Mouse (Mus musculus): Measurements from ENCODE around the gene Ino80.
A peak's percentile ranks its signal among the peaks of the same experiment; 100 is the strongest.

Ino80 gene

DNA sequence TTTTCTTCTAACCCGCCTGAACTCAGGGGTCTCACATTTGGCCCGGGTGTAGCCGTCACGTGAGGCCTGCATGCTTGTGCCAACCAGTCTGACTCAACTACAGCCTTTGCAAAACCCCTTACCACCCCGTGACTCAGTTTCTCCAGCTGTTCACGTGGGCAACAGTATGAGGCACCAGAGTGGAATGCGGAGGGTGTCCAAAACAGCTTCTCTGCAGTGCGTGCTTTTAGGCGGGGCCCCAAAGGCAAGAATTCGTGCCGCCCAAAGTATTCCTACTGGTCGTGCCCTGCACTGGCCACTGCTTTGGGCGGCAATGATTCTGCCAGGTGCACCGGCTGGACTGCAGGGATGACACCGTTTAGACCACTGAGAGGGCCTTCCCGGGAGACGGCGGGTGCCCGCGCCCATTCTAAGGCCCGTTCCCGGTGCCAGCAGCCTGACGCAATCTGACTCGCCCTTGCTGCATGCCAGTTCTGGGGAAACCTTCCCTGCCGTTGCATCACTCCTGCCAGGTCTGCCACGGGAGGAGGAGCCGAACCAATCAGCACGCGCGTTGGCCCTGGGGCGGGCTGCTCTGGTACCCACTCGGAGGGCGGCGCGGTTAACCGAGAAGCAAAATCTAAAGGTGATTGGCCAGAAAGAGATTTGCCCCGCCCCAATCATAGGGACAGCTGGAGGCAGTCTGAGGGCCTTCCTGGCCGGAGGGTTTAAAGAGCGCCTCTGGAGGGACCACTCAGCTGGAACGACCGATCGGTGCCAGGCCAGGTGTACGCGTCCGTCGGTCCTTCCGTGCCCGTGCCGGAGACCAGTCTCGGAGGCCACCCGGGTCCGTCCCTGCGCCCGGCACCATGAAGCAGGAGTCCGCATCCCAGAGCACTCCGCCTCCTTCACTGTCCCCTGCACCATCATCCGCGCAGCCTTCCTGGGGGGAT is 126.7 kb downstream of the Ino80 start, which contains the start of gene Chac1:
TSS of gene Chac1 (plus strand) at position 675 of the 932 bp plus-strand sequence.
- peak; percentile 86 for DNase-seq

DNA sequence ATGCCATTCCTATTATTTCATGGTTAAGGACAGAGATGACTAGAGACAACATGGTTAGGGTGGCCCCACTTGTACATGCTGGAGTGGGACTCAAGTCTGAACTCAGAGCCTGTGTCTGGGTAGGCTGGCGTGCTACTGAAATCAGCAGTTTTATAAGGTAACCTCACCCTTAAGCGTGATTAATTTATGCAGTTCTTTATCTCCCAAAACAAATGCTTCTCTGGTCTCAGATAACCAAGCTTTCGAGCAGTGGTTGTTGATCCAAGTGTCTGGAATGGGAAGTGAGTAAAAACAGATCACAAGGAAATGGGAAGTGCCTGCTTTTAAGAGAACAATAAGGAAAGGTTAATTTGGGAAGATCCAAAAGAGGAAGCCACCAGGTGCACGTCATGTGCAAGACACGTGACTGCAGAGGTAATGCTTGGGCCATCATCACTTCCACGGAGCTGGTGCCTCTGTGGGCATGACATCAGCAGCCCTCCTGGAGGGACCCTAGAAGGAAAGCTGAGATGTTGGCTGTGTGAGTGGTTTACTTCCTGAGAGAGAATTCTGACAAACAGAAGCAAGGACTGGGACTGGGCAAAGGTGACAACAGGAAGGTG is 132.8 kb downstream of the Ino80 start:
- no peak for DNase-seq

GRCm38 (mm10) chr2:119337425-119338265 is 139.8 kb downstream of the Ino80 start:
- DNase-seq = peak; percentile 95

GRCm38 (mm10) chr2:119336470-119336869 is 141.0 kb downstream of the Ino80 start:
- DNase-seq = peak; percentile 69

DNA sequence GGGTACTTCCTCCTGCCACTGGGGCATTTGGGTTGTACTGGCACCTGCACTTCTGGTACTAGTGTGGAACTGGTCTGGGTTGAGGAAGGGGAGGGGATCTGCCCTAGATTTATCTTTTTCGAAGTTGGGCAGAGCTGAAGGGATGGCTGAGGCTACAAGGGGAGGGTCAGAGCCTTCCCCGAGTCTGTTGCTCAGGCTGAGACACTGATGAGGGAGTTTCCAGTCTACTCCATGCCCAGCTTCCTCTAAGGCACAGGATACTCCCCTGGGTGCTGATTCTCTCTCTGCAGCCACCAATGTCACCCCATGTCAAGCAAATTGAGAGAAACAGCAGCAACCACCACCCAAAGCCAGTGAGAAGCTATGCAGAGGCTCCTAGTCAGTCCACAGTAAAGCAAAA is 141.5 kb downstream of the Ino80 start:
- DNase-seq = no peak

DNA sequence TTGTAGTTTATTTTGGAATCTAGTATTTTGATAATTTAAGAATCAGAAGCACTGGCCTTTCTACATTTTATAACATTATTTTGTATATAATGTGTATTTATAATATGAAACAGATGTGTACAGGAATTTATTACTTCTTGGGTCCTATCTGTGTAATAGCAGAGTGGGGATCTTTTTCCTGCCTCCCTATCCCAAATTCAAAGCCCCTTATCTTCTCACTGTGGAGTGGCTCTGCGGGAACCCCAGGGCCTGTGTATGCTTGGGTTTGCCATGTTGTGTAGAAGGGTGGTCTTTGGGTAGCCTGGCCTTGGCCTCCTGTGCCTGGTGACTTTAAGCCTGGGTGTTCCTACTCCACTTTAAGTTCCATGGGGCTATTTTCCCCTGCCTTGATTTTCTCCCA is 142.0 kb downstream of the Ino80 start:
- no peak for DNase-seq

DNA sequence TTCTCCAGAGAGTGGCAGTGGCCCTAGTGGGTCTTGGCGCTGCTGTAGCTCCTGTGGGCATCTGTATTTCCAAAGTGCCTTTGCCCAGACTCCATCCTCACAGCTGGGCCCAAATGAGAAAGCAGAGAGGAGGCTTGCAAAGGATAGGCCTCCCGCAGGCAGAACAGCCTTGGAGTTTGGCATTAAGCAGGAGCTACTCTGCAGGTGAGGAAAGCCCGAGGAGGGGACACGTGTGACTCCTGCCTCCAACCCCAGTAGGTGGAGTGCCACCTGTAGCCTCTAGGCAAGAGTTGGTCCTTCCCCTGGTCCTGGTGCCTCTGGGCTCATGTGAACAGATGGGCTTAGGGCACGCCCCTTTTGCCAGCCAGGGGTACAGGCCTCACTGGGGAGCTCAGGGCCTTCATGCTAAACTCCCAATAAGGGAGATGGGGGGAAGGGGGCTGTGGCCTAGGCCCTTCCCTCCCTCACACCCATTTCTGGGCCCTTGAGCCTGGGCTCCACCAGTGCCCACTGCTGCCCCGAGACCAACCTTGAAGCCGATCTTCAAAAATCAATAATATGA is 142.4 kb downstream of the Ino80 start:
- no peak for DNase-seq

GRCm38 (mm10) chr2:119334135-119334534 is 143.4 kb downstream of the Ino80 start:
- DNase-seq = no peak

DNA sequence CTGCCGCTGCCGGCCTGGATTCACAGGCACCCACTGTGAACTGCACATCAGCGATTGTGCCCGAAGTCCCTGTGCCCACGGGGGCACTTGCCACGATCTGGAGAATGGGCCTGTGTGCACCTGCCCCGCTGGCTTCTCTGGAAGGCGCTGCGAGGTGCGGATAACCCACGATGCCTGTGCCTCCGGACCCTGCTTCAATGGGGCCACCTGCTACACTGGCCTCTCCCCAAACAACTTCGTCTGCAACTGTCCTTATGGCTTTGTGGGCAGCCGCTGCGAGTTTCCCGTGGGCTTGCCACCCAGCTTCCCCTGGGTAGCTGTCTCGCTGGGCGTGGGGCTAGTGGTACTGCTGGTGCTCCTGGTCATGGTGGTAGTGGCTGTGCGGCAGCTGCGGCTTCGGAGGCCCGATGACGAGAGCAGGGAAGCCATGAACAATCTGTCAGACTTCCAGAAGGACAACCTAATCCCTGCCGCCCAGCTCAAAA is 145.3 kb downstream of the Ino80 start:
- no peak for DNase-seq

DNA sequence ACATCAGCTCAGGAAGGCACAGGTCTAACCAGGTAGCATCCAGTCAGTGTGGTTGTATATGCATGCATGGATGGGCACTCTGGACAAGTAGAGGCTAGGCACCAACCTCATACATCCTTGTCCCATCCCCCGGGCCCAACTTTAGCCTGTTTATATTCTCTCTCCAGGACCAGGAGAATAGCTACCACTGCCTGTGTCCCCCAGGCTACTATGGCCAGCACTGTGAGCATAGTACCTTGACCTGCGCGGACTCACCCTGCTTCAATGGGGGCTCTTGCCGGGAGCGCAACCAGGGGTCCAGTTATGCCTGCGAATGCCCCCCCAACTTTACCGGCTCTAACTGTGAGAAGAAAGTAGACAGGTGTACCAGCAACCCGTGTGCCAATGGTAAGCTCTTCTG is 146.7 kb downstream of the Ino80 start:
- DNase-seq = no peak

DNA sequence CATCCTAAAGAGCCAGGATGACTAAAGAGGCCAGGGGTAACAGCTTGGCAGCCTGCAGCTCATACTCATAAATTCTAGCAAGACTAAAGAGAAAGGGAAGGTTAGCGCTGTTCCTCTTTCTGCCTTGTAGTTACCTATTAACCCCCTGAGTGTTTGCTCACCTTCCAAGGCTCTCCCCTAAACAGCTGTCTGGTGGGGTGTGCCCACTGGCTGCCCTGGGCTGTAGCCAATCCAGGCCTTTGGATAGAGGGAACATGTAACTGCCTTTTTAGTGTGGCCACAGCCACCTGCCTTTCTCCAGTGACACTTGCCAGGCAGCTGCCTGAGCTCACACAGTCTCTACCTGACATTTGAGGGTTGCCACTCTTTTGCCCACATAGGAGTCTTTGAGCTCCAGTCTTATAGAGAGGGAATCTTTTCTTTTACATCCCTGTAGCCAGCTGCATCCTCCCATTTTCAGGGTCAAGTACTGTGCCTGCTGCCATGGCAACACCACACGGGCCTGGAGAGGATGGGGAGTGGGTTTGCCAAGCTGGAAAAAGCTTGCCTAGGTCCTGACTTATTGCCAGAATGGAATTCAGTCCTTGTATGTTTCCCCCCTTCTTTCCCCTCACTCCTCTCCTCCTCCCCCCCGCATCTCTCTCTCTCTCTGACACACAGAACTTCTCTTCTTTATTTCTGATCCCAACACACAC is 148.2 kb downstream of the Ino80 start:
- no peak for DNase-seq

DNA sequence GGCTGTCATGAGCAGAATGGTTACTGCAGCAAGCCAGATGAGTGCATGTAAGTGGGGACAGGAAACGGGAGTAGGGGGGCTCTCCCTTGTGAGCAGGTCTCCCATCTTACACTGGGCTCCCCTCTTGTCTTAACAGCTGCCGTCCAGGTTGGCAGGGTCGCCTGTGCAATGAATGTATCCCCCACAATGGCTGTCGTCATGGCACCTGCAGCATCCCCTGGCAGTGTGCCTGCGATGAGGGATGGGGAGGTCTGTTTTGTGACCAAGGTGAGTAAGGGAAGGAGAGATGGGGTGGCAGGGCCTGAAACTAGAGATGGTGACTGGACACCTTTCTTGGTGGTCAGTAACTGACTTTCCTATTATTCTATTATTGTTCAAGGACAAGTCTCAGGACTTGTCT is 148.9 kb downstream of the Ino80 start:
- no peak for DNase-seq

- no peak for DNase-seq
These were observed 149.5 kb downstream of the Ino80 start for GRCm38 (mm10) chr2:119327942-119328526.

DNA sequence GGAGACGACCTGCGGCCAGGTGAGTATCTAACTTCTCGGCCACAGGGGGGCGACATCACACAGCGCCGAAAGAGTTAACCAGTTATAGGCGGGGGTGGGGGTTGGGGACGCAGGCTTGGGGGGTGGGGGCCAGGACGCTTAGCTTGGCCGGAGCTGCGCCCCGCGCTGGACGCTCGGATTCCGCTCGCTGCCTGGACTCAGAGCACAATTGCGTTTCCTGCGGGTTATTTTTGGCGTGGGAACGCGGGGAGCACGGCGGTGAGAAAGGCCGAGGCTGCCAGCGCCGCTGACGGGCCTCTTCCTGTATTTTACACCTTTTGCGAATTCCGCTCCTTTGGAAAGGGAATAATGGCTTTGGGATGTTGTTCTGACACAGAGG is 150.4 kb downstream of the Ino80 start:
- DNase-seq = peak; percentile 87

GRCm38 (mm10) chr2:119326161-119327101 is 151.1 kb downstream of the Ino80 start:
- DNase-seq = peak; percentile 54

DNA sequence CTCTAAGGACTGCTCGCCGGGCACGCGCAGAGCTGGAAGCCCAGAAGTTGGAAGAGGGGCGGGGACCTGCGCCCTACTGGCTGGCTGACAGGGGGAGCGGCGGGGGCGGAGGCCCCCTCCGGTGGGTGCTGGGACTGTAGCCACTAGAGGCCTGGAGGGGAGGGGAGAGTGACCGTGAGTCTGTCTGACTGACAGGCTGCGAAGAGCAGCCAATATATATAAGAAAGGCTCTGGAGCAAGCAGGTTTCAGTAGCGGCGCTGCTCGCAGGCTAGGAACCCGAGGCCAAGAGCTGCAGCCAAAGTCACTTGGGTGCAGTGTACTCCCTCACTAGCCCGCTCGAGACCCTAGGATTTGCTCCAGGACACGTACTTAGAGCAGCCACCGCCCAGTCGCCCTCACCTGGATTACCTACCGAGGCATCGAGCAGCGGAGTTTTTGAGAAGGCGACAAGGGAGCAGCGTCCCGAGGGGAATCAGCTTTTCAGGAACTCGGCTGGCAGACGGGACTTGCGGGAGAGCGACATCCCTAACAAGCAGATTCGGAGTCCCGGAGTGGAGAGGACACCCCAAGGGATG is 151.8 kb downstream of the Ino80 start, which contains the start of gene Dll4:
TSS of gene Dll4 (plus strand) at position 217 of the 576 bp plus-strand sequence.
- DNase-seq = peak; percentile 86

- DNase-seq = peak; percentile 70
These were observed 152.7 kb downstream of the Ino80 start for GRCm38 (mm10) chr2:119324576-119325318.

DNA sequence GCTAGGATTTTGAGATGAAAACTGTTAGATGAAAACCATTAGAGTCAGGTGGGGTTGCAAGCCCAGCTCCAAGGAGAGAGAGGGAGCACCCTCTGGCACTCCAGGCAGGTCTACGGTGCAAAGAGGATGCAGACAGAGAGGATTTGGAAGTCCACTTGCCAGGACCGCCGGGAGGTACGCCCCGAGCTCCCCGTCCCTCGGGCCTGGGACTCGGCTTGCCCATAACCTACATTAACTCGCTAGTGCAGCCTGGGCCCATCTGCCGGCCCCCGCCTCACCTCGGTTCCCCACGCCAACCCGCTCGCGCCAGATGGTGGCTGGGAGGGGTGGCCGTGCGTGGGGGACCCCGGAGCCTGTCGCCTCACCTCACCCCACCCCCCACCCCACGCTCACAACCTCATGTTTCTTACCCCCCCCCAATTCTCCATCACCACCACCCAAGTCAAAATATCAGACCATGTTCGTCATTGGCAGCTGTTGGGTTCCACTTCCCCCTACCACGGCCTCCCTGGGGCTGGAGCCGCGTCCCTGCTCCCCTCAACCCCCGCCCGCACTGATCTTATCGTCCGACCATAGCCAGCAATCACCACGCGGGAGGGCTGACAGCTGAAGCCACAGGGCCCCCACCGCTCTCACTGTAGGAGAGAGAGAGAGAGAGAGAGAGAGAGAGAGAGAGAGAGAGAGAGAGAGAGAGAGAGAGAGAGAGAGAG is 153.5 kb downstream of the Ino80 start:
- DNase-seq = no peak
